Mouse (Mus musculus): Measurements from ENCODE around the gene Col7a1.

The Col7a1 gene

DNA sequence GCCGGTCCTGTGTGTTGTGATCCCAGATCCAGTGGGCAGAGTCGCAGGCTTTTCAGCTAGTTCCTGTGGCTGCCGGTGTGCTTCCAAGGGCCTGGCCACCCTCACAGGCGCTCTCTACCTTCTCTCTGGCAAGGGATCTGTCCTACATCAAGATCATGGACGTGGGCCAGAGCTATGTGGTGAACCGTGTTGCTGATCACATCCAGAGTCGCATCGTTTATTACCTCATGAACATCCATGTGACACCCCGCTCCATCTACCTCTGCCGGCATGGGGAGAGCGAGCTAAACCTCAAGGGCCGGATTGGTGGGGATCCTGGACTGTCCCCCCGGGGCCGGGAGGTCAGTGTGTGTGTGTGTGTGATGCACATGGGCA lies 56.9 kb downstream of the Col7a1 start:
- in situ Hi-C loops (cut with MboI; ENCODE audit: unreplicated experiment in 2 of 2): no loop called here

DNA sequence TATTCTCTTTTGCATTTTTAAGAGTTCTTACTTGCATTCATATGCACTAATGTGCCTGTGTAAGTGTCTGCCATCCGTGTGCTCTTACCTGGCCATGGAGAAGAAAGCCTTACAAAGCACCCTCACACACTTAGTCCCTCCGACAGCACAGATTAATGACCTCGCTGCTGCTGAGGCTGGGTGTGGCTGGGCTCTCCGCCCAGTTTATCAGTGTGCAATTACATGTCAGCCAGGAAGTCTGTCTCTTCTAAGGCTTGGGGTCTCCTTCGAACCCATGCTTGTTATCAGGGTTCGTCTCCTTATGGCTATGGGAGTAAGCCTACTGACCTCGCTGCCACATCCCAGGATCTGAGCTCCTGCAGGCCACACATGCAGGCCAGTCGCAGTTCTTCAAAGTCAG lies 62.0 kb downstream of the Col7a1 start:
- in situ Hi-C loops (cut with MboI; ENCODE audit: unreplicated experiment in 2 of 2): no loop called here

DNA sequence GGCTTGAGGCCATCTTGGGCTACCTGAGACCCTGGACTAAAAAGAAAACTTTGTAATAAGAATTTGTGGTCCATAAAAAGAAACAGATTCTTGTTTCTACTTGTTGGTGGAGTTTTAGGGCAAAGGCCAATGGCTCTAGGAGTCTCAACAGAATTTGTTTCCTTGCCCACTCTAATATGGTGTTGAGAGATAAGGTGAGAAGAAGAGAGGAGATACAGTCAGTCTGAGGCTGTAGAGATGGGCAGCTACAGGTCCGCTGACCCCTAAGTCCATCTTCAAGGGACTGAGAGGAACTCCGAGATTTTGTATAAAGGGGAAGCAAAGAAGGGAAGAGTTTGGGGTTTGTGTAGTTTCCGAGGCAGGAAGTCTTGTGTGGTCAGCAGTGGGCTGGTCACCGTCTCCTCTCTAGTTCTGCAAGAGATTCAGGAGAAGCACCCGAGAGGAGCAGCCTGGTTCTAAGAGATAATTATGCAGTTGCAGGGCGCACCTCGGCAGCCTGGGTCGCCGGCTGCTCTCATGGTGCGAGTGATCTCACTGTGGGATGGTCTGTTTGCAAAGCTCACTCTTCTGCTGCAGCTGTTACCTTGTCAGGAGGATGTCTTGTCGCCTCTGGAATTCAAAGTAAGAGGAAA lies 63.7 kb downstream of the Col7a1 start:
- in situ Hi-C loops (cut with MboI; ENCODE audit: unreplicated experiment in 2 of 2): no loop called here

DNA sequence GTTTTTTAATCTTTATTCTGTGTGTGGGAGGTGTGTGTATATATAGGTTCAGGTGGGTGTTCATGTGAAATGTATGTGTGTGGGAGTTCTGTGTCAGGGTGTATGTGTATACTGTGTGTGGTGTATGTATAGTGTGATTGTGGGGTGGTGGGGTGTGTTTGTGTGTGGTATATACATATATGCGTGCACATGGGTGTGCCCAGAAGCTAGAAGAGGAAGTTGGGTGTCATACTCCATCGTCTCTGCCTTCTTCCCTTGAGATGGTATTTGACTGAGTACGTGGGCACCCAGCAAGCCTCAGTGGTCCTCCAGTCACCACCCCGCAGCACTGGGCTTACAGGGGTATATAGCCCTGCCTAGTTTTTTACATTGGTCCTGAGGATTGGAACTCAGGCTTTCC lies 68.0 kb downstream of the Col7a1 start:
- in situ Hi-C loops (cut with MboI; ENCODE audit: unreplicated experiment in 2 of 2): no loop called here

DNA sequence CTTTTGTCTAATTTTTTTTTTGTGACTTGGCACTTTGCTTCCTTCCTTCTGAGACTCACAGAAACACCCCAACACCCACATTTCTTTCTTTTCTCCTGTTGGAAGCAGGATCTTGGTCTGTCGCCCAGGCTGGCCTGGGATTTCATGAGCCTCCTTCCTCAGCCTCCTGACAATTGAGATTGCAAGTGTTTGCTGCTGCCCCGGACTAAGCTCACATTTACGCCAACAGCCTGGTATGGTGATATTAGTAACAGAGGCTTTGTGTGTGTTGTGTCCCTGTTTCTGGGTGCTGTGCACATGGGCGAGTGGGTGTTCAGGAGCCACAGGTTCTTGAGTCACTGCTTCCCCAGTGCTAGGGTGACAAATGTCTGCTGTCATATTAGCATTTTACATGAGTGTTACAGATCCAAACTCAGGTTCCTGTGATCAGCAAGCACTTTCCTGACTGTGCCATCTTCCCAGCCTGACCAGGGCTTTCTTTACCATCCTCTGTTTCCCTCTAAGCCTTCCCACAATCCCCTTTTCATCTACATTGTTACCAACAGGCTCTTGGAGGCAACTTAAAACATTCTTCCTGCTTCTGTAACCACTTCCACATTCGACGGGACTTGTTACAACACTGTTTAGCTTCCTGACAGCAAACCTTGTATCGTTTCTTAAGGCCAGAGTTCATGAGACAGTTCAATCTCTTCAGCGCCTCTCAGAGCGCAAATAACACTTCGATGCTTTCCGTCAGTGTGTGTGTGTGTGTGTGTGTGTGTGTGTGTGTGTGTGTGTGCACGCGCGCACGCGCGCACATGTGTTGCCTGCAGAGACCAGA lies 69.7 kb downstream of the Col7a1 start:
- in situ Hi-C loops (cut with MboI; ENCODE audit: unreplicated experiment in 2 of 2): no loop called here

DNA sequence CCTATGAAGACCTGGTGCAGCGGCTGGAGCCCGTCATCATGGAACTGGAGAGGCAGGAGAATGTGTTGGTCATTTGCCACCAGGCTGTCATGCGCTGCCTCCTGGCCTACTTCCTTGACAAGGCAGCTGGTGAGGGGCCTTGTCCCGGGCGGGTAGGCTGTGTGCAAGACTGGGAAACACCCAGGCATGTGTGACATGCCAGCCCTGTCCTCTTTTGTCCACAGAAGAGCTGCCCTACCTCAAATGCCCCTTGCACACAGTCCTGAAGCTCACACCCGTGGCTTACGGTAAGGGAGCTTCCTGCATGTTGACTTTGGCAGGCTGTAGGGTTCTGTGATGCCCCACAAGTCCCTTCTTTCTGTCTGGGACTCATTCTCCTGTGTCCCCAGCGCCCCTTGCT lies 74.1 kb downstream of the Col7a1 start:
- in situ Hi-C loops (cut with MboI; ENCODE audit: unreplicated experiment in 2 of 2): no loop called here

DNA sequence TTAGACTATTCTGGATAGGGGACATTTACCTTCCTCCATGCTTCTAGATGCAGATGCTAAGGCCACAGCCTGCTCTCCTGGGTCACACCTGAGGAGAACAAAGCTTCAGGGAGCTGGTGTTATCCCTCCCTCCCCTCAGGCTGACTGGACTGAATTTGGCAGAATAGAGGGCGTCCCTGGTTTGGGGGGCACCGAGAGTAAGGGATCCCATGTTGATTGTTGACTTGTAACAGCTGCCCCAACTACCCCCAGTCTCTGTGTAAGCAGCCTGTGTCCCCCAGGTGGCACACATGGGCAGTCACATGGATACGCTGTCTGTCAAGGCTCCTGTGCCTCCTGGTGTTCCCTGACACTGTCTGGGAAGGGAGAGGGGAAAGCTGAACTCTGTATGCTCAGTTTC lies 75.0 kb downstream of the Col7a1 start:
- in situ Hi-C loops (cut with MboI; ENCODE audit: unreplicated experiment in 2 of 2): no loop called here

DNA sequence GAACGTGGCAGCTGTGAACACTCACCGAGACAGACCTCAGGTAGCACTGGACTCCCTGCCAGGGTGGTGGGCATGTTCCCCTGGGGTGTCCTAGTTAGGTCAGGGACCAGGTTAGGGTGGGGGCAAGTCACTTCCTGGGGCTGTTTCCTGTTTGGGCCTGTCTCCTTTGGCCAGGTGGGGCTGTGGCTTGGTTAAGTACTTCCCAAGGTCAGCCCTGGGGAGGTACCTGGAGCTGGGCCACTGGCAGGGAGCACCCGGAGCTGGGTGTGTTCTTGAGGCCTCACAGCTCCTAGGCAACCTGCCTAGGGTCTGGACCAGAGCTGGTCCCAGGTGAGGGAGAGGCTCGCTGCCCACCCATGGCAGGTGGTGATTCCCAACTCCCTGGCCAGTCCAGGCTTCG lies 75.5 kb downstream of the Col7a1 start:
- in situ Hi-C loops (cut with MboI; ENCODE audit: unreplicated experiment in 2 of 2): no loop called here

DNA sequence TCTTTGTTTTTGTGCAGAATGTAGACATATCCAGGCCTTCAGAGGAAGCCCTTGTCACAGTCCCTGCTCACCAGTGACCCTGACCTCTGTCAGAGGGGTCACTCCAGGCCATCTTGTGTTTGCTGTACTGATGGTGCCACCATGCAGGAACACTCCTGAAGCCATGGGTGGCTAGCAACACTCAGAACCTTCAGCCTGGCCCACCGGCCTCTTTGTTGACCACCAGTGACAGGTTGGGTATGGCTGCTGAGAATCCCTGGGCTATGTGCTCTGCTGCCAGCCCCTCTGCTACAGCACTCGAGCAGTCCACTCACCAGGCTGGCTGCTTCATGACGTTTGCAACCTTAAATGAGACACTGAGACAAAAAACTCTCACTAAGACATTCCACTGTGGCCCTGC lies 76.9 kb downstream of the Col7a1 start:
- in situ Hi-C loops (cut with MboI; ENCODE audit: unreplicated experiment in 2 of 2): no loop called here

DNA sequence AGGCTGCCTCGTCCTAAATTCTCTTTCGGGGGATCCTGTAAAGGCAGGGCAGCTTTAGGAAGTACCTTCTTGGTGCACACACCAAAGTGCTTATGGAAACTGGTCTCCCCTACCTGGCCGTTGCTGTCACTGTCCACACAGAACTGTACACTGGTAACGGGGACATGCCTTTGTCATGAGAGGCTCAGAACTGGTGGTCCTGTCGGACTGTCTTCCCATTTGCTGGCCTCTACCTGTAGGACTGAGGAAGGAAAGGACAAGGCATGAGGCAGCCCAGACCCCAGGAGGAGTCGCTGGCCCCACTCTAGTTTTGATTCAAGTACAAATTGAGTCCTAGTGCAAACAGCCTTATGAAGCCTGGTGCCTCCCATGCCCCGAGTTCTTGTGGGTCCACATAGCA lies 77.6 kb downstream of the Col7a1 start:
- in situ Hi-C loops (cut with MboI; ENCODE audit: unreplicated experiment in 2 of 2): no loop called here

DNA sequence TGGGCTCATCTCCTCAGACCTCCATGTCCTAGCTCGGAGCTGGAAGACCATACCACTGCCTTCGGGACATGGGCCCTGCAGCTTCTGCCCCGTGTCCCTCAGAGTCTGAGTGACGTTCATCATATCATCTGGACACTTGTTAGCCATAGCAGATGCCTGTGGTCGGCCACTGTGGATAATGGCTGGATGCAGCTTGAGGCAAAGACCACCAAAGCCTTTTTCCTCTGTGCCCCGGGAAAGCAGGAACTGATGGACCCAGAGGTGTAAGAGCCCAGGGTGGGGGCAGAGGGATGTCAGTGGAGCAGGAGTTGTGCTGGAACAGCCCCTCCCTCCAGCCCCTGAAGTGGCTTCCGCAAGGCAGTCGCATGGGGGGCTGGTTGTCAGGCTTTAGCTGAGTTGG lies 78.3 kb downstream of the Col7a1 start:
- in situ Hi-C loops (cut with MboI; ENCODE audit: unreplicated experiment in 2 of 2): no loop called here

DNA sequence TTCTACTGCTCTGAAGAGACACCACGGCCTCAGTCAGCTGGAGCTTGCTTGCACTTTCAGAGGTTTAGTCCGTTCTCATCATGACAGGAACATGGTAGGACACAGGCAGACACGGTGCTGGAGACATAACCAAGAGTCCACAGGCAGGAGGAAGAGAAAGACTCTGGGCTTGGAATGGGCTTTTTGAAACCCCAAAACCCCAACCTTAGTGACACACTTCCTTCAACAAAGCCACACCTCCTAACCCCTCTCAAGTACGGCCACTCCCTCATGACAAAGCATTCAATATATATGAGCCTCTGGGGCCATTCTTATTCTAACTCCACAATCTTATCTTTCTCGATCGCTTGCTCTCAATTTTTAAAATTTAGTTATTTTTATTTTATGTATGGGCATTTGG lies 79.0 kb downstream of the Col7a1 start:
- in situ Hi-C loops (cut with MboI; ENCODE audit: unreplicated experiment in 2 of 2): no loop called here

Measured in v-Abl transformed pro-B cells (cell line).